Mouse (Mus musculus) bone marrow, adult 2 months (tissue): ENCODE measurements around the gene Adamts10. TPM values are rescaled to one million over a fixed set of nuclear protein-coding genes. Genes with fewer than 3 reads are reported as not detected.

Experiments
- H3K27ac ChIP-seq: fragments of 200-500 bp; 2 replicates; pipeline ENCODE4 v1.5.1; 2012; ENCODE audit warnings: low read depth, mild to moderate bottlenecking, control low read depth, inconsistent platforms, low read length; ENCODE audit not compliant: control insufficient read depth, poor library complexity, insufficient read depth
- H3K4me1 ChIP-seq: fragments of 200-500 bp; 2 replicates; pipeline ENCODE4 v1.6.1; 2011; ENCODE audit warnings: low read length; ENCODE audit not compliant: control insufficient read depth, insufficient read depth
- H3K4me3 ChIP-seq: fragments of 200-500 bp; replicated peaks from 2 replicates; pipeline ENCODE3; 2011; ENCODE audit warnings: mild to moderate bottlenecking, low read depth, low read length, control low read depth; ENCODE audit not compliant: control insufficient read depth
- CTCF ChIP-seq: fragments of 200-500 bp; IDR thresholded peaks from 2 replicates; pipeline ENCODE4 v1.5.1; 2011; ENCODE audit warnings: low read length, control low read depth; ENCODE audit not compliant: control insufficient read depth, insufficient read depth
- POLR2A ChIP-seq: fragments of 200-500 bp; IDR thresholded peaks from 2 replicates; pipeline ENCODE4 v1.6.1; 2011; ENCODE audit warnings: low read depth, mild to moderate bottlenecking, control low read depth, low read length, borderline replicate concordance; ENCODE audit not compliant: control insufficient read depth
- WGBS: fragments of 180-500 bp; shearing (Covaris S2); methylation state at CpG from one replicate; pipeline ENCODE4 v1.1.7; 2018; 5-methylcytosine and 5-hydroxymethylcytosine counted together
- polyA plus RNA-seq: library from polyadenylated mRNA; stranded (reverse); fragments of >200 nt; gene quantifications from 2 replicates; pipeline ENCODE4 v1.2.4, GENCODE M21; 2011; ENCODE audit warnings: low replicate concordance; ENCODE audit not compliant: missing spikeins, insufficient read depth, insufficient read length

The Adamts10 gene
- polyA plus RNA-seq, 1 experiment = 37.3 TPM

DNA sequence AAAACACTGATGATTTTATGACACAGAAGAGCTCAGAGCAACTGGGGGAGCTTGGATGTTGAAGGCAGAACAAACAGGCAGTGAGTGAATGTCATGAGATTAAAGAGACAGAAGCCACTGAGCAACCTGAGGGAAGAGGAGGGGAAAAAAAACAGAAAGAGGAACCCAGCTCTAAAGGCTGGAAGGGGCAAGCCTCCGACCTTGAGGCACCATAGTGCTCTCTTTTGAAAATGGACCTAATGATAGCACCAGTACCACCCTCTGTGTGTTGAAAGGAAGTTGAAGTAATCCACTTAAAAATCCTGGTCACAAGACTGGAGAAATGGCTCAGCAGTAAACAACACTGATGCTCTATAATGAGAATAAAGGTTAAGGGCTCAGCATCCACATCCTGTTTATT, 40.6 kb downstream of the Adamts10 start:
- Histone ChIP-seq H3K4me1 (peaks cover 8% of the 10 kb centered on the region), H3K4me3 (peak overlapping the region; percentile 7), H3K27ac (peak overlapping the region; percentile 89; the same call in 1 of the 2 replicates)
- no peak for TF ChIP-seq CTCF
- TF ChIP-seq POLR2A = no peak
- 4% methylated on average over 1 of the region's 1 CpGs for WGBS

DNA sequence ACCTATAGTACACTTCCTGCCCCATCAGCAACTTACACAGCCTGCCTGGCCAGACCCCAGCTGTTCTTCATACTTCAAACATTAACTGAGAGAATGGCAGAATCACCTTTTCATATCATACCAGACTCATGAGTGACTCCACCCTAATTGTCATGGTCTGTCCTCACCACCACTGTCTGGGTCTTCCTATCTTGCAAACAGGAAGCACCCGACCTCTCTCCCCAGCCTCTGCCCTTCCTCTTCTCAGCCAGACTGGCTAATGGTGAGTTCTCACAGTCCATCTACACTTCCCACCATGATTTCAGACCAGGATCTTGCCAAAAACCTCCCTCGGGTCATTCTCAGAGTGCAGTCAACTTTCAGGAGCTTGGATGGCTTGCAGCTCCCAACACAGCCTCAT, 42.2 kb downstream of the Adamts10 start:
- 6% methylated on average over 2 of the region's 2 CpGs for WGBS

DNA sequence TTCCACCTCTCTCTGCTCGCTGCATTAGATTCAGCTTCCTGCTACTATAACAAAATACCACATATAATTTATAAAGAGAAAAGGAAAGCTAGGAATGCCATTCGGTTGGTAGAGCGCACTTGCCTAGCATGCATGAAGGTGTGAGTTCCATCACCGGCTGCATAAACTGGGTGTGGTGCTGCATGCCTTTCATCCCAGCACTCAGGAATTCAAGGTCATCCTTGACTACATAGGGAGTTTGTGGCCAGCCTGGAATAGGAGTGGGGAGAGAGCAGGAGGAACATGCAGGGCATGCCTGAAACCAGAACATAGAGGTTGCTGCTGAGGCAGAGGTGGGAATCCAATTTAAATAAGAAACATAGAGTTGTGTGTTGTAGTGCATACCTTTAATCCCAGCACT, 60.1 kb downstream of the Adamts10 start:
- 92% methylated on average over 4 of the region's 4 CpGs for WGBS
- TF ChIP-seq CTCF (no peak), POLR2A (no peak)
- Histone ChIP-seq H3K27ac (no peak overlapping the region), H3K4me1 (no peaks in the 10 kb centered on the region), H3K4me3 (no peak overlapping the region)

More for the DNA sequence above, 42.2 kb downstream of the Adamts10 start:
- no peak overlapping the region for H3K4me3 ChIP-seq
- no peak for TF ChIP-seq CTCF
- peaks cover 8% of the 10 kb centered on the region for H3K4me1 ChIP-seq
- H3K27ac ChIP-seq = peak overlapping the region; percentile 47; the same call in 1 of the 2 replicates

DNA sequence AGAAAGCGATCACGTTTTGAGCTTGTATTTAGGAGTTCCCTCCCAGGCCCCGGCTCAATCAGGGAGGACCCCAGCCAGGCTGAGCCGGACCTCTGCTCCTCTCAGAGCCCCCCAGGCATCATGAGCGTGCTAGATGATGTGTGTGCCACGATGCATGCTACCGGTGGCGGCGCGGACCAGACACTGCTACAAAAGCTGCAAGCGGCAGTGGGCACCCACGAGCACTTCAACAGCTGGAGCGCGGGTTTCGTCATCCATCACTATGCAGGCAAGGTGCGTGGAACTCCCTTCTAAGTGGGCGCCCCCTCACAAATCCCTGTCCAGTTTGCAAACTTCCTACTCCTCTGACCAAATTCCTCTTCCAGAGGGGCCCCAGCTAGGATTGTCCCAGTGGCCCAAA, 62.0 kb downstream of the Adamts10 start:
- Histone ChIP-seq H3K4me1 (no peaks in the 10 kb centered on the region), H3K27ac (no peak overlapping the region), H3K4me3 (no peak overlapping the region)
- TF ChIP-seq CTCF = no peak
- TF ChIP-seq POLR2A = no peak
- WGBS = 87% methylated on average over 17 of the region's 17 CpGs

DNA sequence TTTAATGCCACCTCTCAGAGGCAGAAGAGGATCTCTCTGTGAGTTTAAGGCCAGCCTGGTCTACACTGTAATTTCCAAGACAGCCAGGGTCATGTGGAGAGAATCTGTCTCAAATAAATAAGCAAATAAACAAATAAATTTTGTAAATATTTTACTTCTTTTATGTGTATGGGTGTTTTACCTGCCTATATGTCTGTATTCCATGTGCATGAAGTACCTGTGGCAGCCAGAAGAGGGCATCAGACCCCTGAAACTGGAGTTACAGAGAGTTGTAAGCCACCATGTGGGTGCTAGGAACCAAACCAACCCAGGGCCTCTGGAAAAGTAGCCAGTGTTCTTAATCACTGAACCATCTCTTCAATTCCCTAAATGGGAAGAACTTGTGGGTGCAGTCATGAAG, 73.3 kb downstream of the Adamts10 start:
- TF ChIP-seq POLR2A (no peak), CTCF (0 out of 2 replicates have a peak, but pooled peaks have one; percentile 2)
- H3K4me1 ChIP-seq = no peaks in the 10 kb centered on the region
- H3K27ac ChIP-seq = no peak overlapping the region
- H3K4me3 ChIP-seq = no peak overlapping the region

DNA sequence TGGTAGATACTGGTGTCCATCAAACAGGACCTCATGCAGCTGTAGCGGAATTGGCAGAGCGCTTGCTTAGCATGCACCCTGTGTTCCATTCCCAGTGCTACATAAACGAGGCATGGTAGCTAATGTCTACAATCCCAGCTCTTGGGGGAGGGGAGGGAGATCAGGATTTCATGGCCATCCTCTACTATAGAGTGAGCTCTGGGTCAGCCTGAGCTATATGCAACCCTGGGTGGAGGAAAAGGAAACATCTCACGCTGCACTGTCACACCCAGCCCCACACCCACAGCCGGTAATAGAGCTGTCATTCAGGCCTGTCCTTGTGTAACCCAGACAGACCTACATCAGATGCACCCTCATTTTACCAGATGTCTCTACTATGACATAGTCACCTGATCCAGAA, 74.5 kb downstream of the Adamts10 start:
- Histone ChIP-seq H3K4me3 (no peak overlapping the region), H3K27ac (no peak overlapping the region), H3K4me1 (no peaks in the 10 kb centered on the region)
- TF ChIP-seq CTCF (no peak), POLR2A (no peak)
- WGBS = 84% methylated on average over 5 of the region's 5 CpGs

DNA sequence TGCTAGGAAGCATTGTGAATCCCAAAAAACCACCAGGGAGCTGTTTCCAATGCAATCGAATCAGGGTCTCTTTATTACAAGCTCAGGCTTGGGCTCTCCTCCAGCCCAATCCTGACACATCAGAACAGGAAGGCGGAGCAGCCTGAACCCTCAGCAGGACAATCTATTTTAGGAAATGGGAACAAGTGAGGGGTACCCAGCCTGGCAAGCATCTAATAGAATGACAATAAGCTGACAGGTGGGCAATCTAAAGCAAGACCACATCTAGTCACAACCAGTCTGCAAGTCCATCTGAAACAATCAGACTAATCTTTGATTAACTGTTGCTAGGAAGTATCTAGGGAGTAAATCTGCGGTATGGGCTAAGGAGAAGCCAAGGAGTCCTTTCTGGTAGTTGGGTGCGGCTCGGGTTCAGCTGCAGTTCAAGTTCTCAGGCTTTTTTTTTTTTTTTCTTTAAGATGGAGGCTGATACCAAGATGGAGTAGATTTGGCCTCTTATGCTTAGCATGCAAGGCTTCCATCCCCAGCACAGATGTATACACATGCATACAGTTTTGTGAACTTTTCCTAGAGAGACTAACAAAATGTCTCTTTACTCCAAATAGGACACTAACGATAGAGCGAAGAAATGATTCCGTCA, 76.0 kb downstream of the Adamts10 start:
- WGBS = 84% methylated on average over 8 of the region's 8 CpGs
- TF ChIP-seq POLR2A (no peak), CTCF (no peak)
- Histone ChIP-seq H3K4me3 (no peak overlapping the region), H3K4me1 (no peaks in the 10 kb centered on the region), H3K27ac (no peak overlapping the region)

DNA sequence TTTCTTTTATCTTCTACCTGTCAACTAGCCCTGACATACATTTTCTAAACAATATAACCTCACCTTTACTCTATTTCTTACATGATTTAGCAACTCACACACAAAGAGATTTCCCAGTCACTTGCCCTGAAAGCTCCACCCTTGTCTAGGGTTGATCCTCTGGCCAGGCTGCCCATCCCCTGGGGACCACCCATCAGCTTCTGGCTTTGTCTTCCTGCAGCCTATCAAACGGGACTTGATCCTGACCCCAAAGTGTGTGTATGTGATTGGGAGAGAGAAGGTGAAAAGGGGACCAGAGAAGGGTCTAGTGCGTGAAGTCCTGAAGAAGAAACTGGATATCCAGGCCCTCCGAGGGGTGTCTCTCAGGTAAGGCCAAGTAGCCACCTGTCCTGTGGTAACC, 76.8 kb downstream of the Adamts10 start:
- Histone ChIP-seq H3K4me3 (no peak overlapping the region), H3K4me1 (no peaks in the 10 kb centered on the region), H3K27ac (no peak overlapping the region)
- 77% methylated on average over 3 of the region's 3 CpGs for WGBS
- TF ChIP-seq POLR2A (no peak), CTCF (no peak)

DNA sequence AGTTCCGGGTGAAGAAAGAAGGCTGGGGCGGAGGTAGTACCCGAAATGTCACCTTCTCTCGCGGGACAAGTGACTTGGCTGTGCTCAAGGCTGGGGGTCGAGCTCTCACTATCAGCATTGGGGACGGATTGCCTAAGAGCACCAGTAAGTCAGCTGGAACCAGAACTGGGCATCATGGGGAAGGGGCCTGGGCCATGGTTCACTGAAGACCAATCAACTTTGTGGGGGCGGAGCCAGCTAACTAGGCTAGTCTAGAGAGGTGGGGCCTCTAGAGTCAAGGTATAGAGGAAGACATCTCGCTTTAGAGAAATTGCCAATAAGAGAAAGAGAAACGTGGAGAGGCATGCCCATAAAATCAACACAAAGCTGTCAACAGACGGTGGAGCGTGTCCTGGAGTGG, 77.9 kb downstream of the Adamts10 start:
- Histone ChIP-seq H3K4me1 (no peaks in the 10 kb centered on the region), H3K27ac (no peak overlapping the region), H3K4me3 (no peak overlapping the region)
- no peak for TF ChIP-seq CTCF
- TF ChIP-seq POLR2A = no peak
- 84% methylated on average over 12 of the region's 12 CpGs for WGBS

Other genes starting within 250 kb of the Adamts10 start
- 3.2 and 3.6 TPM in 2 replicates for gene Zfp955b, start 234.7 kb upstream of the Adamts10 start, polyA plus RNA-seq
- gene Zfp81, start 165.3 kb upstream of the Adamts10 start, polyA plus RNA-seq = 1.4 and 5.1 TPM in 2 replicates
- 9.0 and 13.9 TPM in 2 replicates for gene Zfp101, start 129.6 kb upstream of the Adamts10 start, polyA plus RNA-seq
- 0.95 TPM in 1 of 2 replicates, not detected in the other for gene Actl9, start 91.3 kb upstream of the Adamts10 start, polyA plus RNA-seq
- 34.6 and 68.8 TPM in 2 replicates for gene Myo1f, start 31.5 kb downstream of the Adamts10 start, polyA plus RNA-seq
- 24.6 and 41.4 TPM in 2 replicates for gene Zfp414, start 104.9 kb downstream of the Adamts10 start, polyA plus RNA-seq
- 47.2 and 93.2 TPM in 2 replicates for gene Pram1, start 113.9 kb downstream of the Adamts10 start, polyA plus RNA-seq
- gene Hnrnpm, start 162.7 kb downstream of the Adamts10 start, polyA plus RNA-seq = 839 and 1,378 TPM in 2 replicates
- gene March2, start 194.5 kb downstream of the Adamts10 start, polyA plus RNA-seq = 227 and 290 TPM in 2 replicates
- 45.8 and 57.6 TPM in 2 replicates for gene Rab11b, start 236.3 kb downstream of the Adamts10 start, polyA plus RNA-seq